Mouse (Mus musculus) erythroblast, embryonic 14.5 days (primary cell): ENCODE measurements around the gene Prkaa2. TPM values are rescaled to one million over a fixed set of nuclear protein-coding genes. Genes with fewer than 3 reads are reported as not detected.
"Not testable (repeated sequence)": the region's sequence is repeated elsewhere in the genome, so short reads cannot be mapped to it uniquely, and the experiment has no call there.

Experiments
- H3K27me3 ChIP-seq: 2 replicates; pipeline ENCODE4 v1.6.1; 2012; ENCODE audit warnings: inconsistent platforms; ENCODE audit not compliant: control insufficient read depth
- H3K36me3 ChIP-seq: 2 replicates; pipeline ENCODE4 v1.6.1; 2012; ENCODE audit warnings: mild to moderate bottlenecking, inconsistent platforms; ENCODE audit not compliant: control insufficient read depth
- H3K4me1 ChIP-seq: 2 replicates; pipeline ENCODE4 v1.6.1; 2012; ENCODE audit warnings: inconsistent platforms; ENCODE audit not compliant: control insufficient read depth
- H3K4me3 ChIP-seq: replicated peaks from 2 replicates; pipeline ENCODE3; 2012; ENCODE audit warnings: moderate library complexity, mild to moderate bottlenecking, inconsistent platforms
- H3K9me3 ChIP-seq: 2 replicates; pipeline ENCODE4 v1.6.1; 2012; ENCODE audit warnings: low read length, inconsistent platforms, mixed read lengths; ENCODE audit not compliant: control insufficient read depth
- GATA1 ChIP-seq: IDR thresholded peaks from 2 replicates; pipeline ENCODE4 v1.6.1; 2012; ENCODE audit warnings: low read length, inconsistent platforms, mixed read lengths
- TAL1 ChIP-seq: IDR thresholded peaks from 3 replicates; pipeline ENCODE4 v1.6.1; 2012; ENCODE audit warnings: low read length, inconsistent platforms, mixed read lengths
- polyA plus RNA-seq: library from polyadenylated mRNA; stranded (reverse); fragments of >175 nt; gene quantifications from 2 replicates; pipeline ENCODE4 v1.2.3, GENCODE M21; 2012

Prkaa2 gene
- polyA plus RNA-seq, 1 experiment: not detected

- TF ChIP-seq TAL1: no peak
- no peak for TF ChIP-seq GATA1
- Histone ChIP-seq H3K9me3 (no peaks in the 10 kb centered on the region), H3K4me1 (no peaks in the 10 kb centered on the region), H3K4me3 (no peak overlapping the region), H3K27me3 (no peaks in the 10 kb centered on the region), H3K36me3 (no peaks in the 10 kb centered on the region)
These were observed 59.6 kb downstream of the Prkaa2 start for GRCm38 (mm10) chr4:105050041-105050440.

GRCm38 (mm10) chr4:105034259-105034658 lies 75.4 kb downstream of the Prkaa2 start:
- no peaks in the 10 kb centered on the region for H3K9me3 ChIP-seq
- H3K27me3 ChIP-seq: no peaks in the 10 kb centered on the region
- H3K36me3 ChIP-seq: no peaks in the 10 kb centered on the region
- H3K4me3 ChIP-seq: no peak overlapping the region
- no peaks in the 10 kb centered on the region for H3K4me1 ChIP-seq
- TF ChIP-seq GATA1 (no peak), TAL1 (no peak)

GRCm38 (mm10) chr4:105033153-105033552 lies 76.5 kb downstream of the Prkaa2 start:
- H3K9me3 ChIP-seq: no peaks in the 10 kb centered on the region
- no peaks in the 10 kb centered on the region for H3K27me3 ChIP-seq
- H3K36me3 ChIP-seq: no peaks in the 10 kb centered on the region
- no peak overlapping the region for H3K4me3 ChIP-seq
- TF ChIP-seq TAL1: no peak
- TF ChIP-seq GATA1: no peak
- no peaks in the 10 kb centered on the region for H3K4me1 ChIP-seq

- H3K27me3 ChIP-seq: no peaks in the 10 kb centered on the region
- H3K9me3 ChIP-seq: no peaks in the 10 kb centered on the region
- no peaks in the 10 kb centered on the region for H3K36me3 ChIP-seq
- TF ChIP-seq TAL1 (no peak), GATA1 (no peak)
- H3K4me3 ChIP-seq: no peak overlapping the region
- H3K4me1 ChIP-seq: no peaks in the 10 kb centered on the region
These were observed 78.6 kb downstream of the Prkaa2 start for GRCm38 (mm10) chr4:105031104-105031503.

- Histone ChIP-seq H3K4me3 (no peak overlapping the region), H3K4me1 (no peaks in the 10 kb centered on the region), H3K36me3 (no peaks in the 10 kb centered on the region), H3K9me3 (no peaks in the 10 kb centered on the region), H3K27me3 (no peaks in the 10 kb centered on the region)
- TF ChIP-seq TAL1 (no peak), GATA1 (no peak)
These were observed 82.4 kb downstream of the Prkaa2 start for GRCm38 (mm10) chr4:105027278-105027677.

GRCm38 (mm10) chr4:105016006-105016613 lies 93.6 kb downstream of the Prkaa2 start:
- Histone ChIP-seq H3K4me3 (no peak overlapping the region), H3K9me3 (no peaks in the 10 kb centered on the region), H3K4me1 (no peaks in the 10 kb centered on the region), H3K36me3 (no peaks in the 10 kb centered on the region), H3K27me3 (no peaks in the 10 kb centered on the region)
- TF ChIP-seq TAL1 (no peak), GATA1 (no peak)

- no peaks in the 10 kb centered on the region for H3K36me3 ChIP-seq
These were observed 94.2 kb downstream of the Prkaa2 start for GRCm38 (mm10) chr4:105015496-105015895.

GRCm38 (mm10) chr4:105013718-105014117 lies 96.0 kb downstream of the Prkaa2 start:
- H3K4me1 ChIP-seq: no peaks in the 10 kb centered on the region
- no peak for TF ChIP-seq GATA1
- no peak for TF ChIP-seq TAL1
- H3K9me3 ChIP-seq: no peaks in the 10 kb centered on the region
- no peaks in the 10 kb centered on the region for H3K36me3 ChIP-seq
- H3K27me3 ChIP-seq: no peaks in the 10 kb centered on the region
- no peak overlapping the region for H3K4me3 ChIP-seq

More at GRCm38 (mm10) chr4:105015496-105015895, 94.2 kb downstream of the Prkaa2 start:
- Histone ChIP-seq H3K27me3 (no peaks in the 10 kb centered on the region), H3K9me3 (no peaks in the 10 kb centered on the region), H3K4me1 (no peaks in the 10 kb centered on the region), H3K4me3 (no peak overlapping the region)
- TF ChIP-seq TAL1 (no peak), GATA1 (no peak)

GRCm38 (mm10) chr4:105007360-105008018 lies 102.2 kb downstream of the Prkaa2 start:
- no peaks in the 10 kb centered on the region for H3K4me1 ChIP-seq
- no peaks in the 10 kb centered on the region for H3K36me3 ChIP-seq
- H3K4me3 ChIP-seq: no peak overlapping the region
- TF ChIP-seq TAL1 (no peak), GATA1 (no peak)
- no peaks in the 10 kb centered on the region for H3K9me3 ChIP-seq
- no peaks in the 10 kb centered on the region for H3K27me3 ChIP-seq

GRCm38 (mm10) chr4:105004649-105005048 lies 105.0 kb downstream of the Prkaa2 start:
- H3K4me3 ChIP-seq, H3K36me3 ChIP-seq, H3K9me3 ChIP-seq, H3K27me3 ChIP-seq, H3K4me1 ChIP-seq: not testable (repeated sequence)
